Mouse (Mus musculus) CH12.LX (cell line): ENCODE measurements at regions not wholly inside any gene's neighbourhood (a gene's known extent, or its start where the extent isn't known, plus 50 kb on each side); places are given as distances from the start of the nearest gene placed in this dataset.

Source experiments
- DNase-seq: peaks from one replicate; pipeline ENCODE4 v3.0.0-alpha.2; 2013; ENCODE audit errors: extremely low read depth
- H3K27ac ChIP-seq: 2 replicates; pipeline ENCODE4 v1.5.1; 2012; ENCODE audit warnings: low read depth, mild to moderate bottlenecking, control low read depth, moderate library complexity; ENCODE audit not compliant: insufficient read depth
- H3K27me3 ChIP-seq: replicated peaks from 2 replicates; pipeline ENCODE3; 2012; ENCODE audit warnings: inconsistent platforms
- H3K36me3 ChIP-seq, 2 experiments: replicated peaks in 1 of 2; 2 replicates each; pipeline versions ENCODE3 to v1.6.1; 2012; ENCODE audit warnings: inconsistent platforms in 1 of 2, low read length in 1 of 2, mild to moderate bottlenecking in 1 of 2, mixed read lengths in 1 of 2, moderate library complexity in 1 of 2; ENCODE audit not compliant: control insufficient read depth in 1 of 2, insufficient read depth in 1 of 2
- H3K4me1 ChIP-seq, 2 experiments: 2 replicates each; pipeline ENCODE4 v1.6.1; 2012; ENCODE audit warnings: inconsistent platforms in 1 of 2, moderate library complexity in 1 of 2; ENCODE audit not compliant: insufficient read depth in 2 of 2, control insufficient read depth in 1 of 2
- H3K4me2 ChIP-seq: 2 replicates; pipeline ENCODE4 v1.6.1; 2012; ENCODE audit warnings: low read depth, mild to moderate bottlenecking, control low read depth; ENCODE audit not compliant: poor library complexity, insufficient read depth, severe bottlenecking
- H3K4me3 ChIP-seq, 3 experiments: fragments of 150-350 bp in 1 of 3; sonication (generic) in 1 of 3; replicated peaks in 1 of 3; 2 replicates each; pipeline versions ENCODE3 to v1.5.1; 2011 to 2012; ENCODE audit warnings: low read depth in 2 of 3, low read length in 2 of 3, mild to moderate bottlenecking in 2 of 3, moderate library complexity in 2 of 3, control low read depth in 1 of 3, improper control_type of control experiment in 1 of 3, inconsistent platforms in 1 of 3, mixed read lengths in 1 of 3; ENCODE audit not compliant: poor library complexity in 1 of 3
- H3K79me2 ChIP-seq: replicated peaks from 2 replicates; pipeline ENCODE4 v1.6.1; 2012; ENCODE audit warnings: mild to moderate bottlenecking, moderate library complexity; ENCODE audit not compliant: control insufficient read depth, poor library complexity, insufficient read depth, severe bottlenecking; ENCODE audit errors: extremely low read depth
- H3K9ac ChIP-seq: 2 replicates; pipeline ENCODE4 v1.6.1; 2012; ENCODE audit warnings: low read depth, mild to moderate bottlenecking, control low read depth, moderate library complexity; ENCODE audit not compliant: insufficient read depth
- H3K9me3 ChIP-seq: replicated peaks from 2 replicates; pipeline ENCODE3; 2012; ENCODE audit warnings: low read length, inconsistent platforms, mixed read lengths
- ELF1 ChIP-seq: IDR thresholded peaks from 2 replicates; pipeline ENCODE4 v1.6.1; 2014; ENCODE audit warnings: low read depth, mild to moderate bottlenecking, inconsistent platforms, low read length, improper control_type of control experiment
- EP300 ChIP-seq: IDR thresholded peaks from 2 replicates; pipeline ENCODE4 v1.6.1; 2011; ENCODE audit warnings: low read length, improper control_type of control experiment
- HCFC1 ChIP-seq: IDR thresholded peaks from 2 replicates; pipeline ENCODE4 v1.6.1; 2012; ENCODE audit warnings: low read depth, mild to moderate bottlenecking, inconsistent platforms, low read length, improper control_type of control experiment
- JUND ChIP-seq: conservative IDR thresholded peaks from 2 replicates; pipeline ENCODE4 v1.6.1; 2011; ENCODE audit warnings: low read depth, low read length, improper control_type of control experiment
- MAFK ChIP-seq: IDR thresholded peaks from 2 replicates; pipeline ENCODE4 v1.6.1; 2011; ENCODE audit warnings: low read length, improper control_type of control experiment; ENCODE audit not compliant: insufficient replicate concordance
- MXI1 ChIP-seq: IDR thresholded peaks from 2 replicates; pipeline ENCODE4 v1.6.1; 2011; ENCODE audit warnings: mild to moderate bottlenecking, low read depth, low read length, improper control_type of control experiment
- NRF1 ChIP-seq: IDR thresholded peaks from 2 replicates; pipeline ENCODE4 v1.6.1; 2014; ENCODE audit warnings: low read depth, mild to moderate bottlenecking, inconsistent platforms, low read length, improper control_type of control experiment, moderate library complexity
- POLR2A ChIP-seq: IDR thresholded peaks from 2 replicates; pipeline ENCODE4 v1.6.1; 2011; ENCODE audit warnings: low read depth, mild to moderate bottlenecking, improper control_type of control experiment, low read length
- RCOR1 ChIP-seq: conservative IDR thresholded peaks from 2 replicates; pipeline ENCODE4 v1.6.1; 2012; ENCODE audit warnings: low read depth, mild to moderate bottlenecking, inconsistent platforms, low read length, improper control_type of control experiment
- TCF12 ChIP-seq: IDR thresholded peaks from 2 replicates; pipeline ENCODE4 v1.6.1; 2014; ENCODE audit warnings: low read depth, mild to moderate bottlenecking, inconsistent platforms, low read length, improper control_type of control experiment
- USF1 ChIP-seq: IDR thresholded peaks from 2 replicates; pipeline ENCODE4 v1.6.1; 2014; ENCODE audit warnings: low read depth, mild to moderate bottlenecking, inconsistent platforms, low read length, improper control_type of control experiment
- ZC3H11A ChIP-seq: IDR thresholded peaks from 2 replicates; pipeline ENCODE4 v1.6.1; 2012; ENCODE audit warnings: low read depth, mild to moderate bottlenecking, inconsistent platforms, low read length, improper control_type of control experiment
- dilution Hi-C: fragments of 300-500 bp; cut with MboI; formaldehyde crosslinking; loops from 2 replicates; pipeline ENCODE4 v1.14.3; 2020; ENCODE audit warnings: low sequenced_read_pairs; ENCODE audit not compliant: extremely low pct_unique_long_range_greater_than_20kb, extremely low pct_ligation_motif_present
- in situ Hi-C: fragments of 300-500 bp; cut with MboI; formaldehyde crosslinking; loops from 3 replicates; pipeline ENCODE4 v1.14.3; 2019; ENCODE audit warnings: low sequenced_read_pairs, low pct_ligation_motif_present, low pct_unique_long_range_greater_than_20kb, mixed read lengths

- Histone ChIP-seq H3K4me1 (no peaks in the 10 kb centered on the region), H3K9me3 (no peaks in the 10 kb centered on the region), H3K36me3 (no peaks in the 10 kb centered on the region), H3K9ac (no peak overlapping the region), H3K4me3 (no peak overlapping the region), H3K27ac (no peak overlapping the region), H3K27me3 (no peaks in the 10 kb centered on the region), H3K79me2 (no peaks in the 10 kb centered on the region), H3K4me2 (no peak overlapping the region)
- in situ Hi-C loops (no loop called here), dilution Hi-C loops (no loop called here)
- DNase-seq = no peak
- TF ChIP-seq RCOR1 (no peak), POLR2A (no peak), ELF1 (no peak)
Observed at GRCm38 (mm10) chr13:107561529-107561928, 482.7 kb upstream of the Smim15 start.

- dilution Hi-C loops = no loop called here
- H3K36me3 ChIP-seq = no peaks in the 10 kb centered on the region
Observed at GRCm38 (mm10) chr13:107555958-107556357, 488.3 kb upstream of the Smim15 start.

GRCm38 (mm10) chr13:107554091-107554490 lies 490.2 kb upstream of the Smim15 start:
- H3K27ac ChIP-seq = no peak overlapping the region
- DNase-seq = no peak
- H3K4me1 ChIP-seq = no peaks in the 10 kb centered on the region
- dilution Hi-C loops (no loop called here), in situ Hi-C loops (no loop called here)
- H3K9me3 ChIP-seq = peaks cover 4% of the 10 kb centered on the region
- no peaks in the 10 kb centered on the region for H3K79me2 ChIP-seq
- H3K27me3 ChIP-seq = no peaks in the 10 kb centered on the region
- no peak overlapping the region for H3K4me2 ChIP-seq
- no peak overlapping the region for H3K9ac ChIP-seq
- peak; percentile 50; the same call in 1 of the 2 replicates for TF ChIP-seq MAFK
- no peak for TF ChIP-seq JUND
- no peaks in the 10 kb centered on the region for H3K36me3 ChIP-seq
- no peak overlapping the region for H3K4me3 ChIP-seq

More at GRCm38 (mm10) chr13:107555958-107556357, 488.3 kb upstream of the Smim15 start:
- H3K4me3 ChIP-seq = no peak overlapping the region
- no peak overlapping the region for H3K4me2 ChIP-seq
- peaks cover 4% of the 10 kb centered on the region for H3K9me3 ChIP-seq
- no peak for DNase-seq
- no peak overlapping the region for H3K9ac ChIP-seq
- no peaks in the 10 kb centered on the region for H3K79me2 ChIP-seq
- no peaks in the 10 kb centered on the region for H3K27me3 ChIP-seq
- no peak for TF ChIP-seq EP300
- TF ChIP-seq TCF12 = no peak
- no peak for TF ChIP-seq MXI1
- no peak for TF ChIP-seq ZC3H11A
- TF ChIP-seq HCFC1 = no peak
- TF ChIP-seq USF1 = no peak
- TF ChIP-seq NRF1 = no peak
- no peak overlapping the region for H3K27ac ChIP-seq
- in situ Hi-C loops = no loop called here
- H3K4me1 ChIP-seq = no peaks in the 10 kb centered on the region
